Mouse (Mus musculus): ENCODE measurements around the gene Mis12. TPM values are rescaled to one million over a fixed set of nuclear protein-coding genes. Genes with fewer than 3 reads are reported as not detected.

The Mis12 gene
- 1.6 and 4.0 TPM in 2 replicates for polyA plus RNA-seq (2012; ENCODE audit: low replicate concordance)

DNA sequence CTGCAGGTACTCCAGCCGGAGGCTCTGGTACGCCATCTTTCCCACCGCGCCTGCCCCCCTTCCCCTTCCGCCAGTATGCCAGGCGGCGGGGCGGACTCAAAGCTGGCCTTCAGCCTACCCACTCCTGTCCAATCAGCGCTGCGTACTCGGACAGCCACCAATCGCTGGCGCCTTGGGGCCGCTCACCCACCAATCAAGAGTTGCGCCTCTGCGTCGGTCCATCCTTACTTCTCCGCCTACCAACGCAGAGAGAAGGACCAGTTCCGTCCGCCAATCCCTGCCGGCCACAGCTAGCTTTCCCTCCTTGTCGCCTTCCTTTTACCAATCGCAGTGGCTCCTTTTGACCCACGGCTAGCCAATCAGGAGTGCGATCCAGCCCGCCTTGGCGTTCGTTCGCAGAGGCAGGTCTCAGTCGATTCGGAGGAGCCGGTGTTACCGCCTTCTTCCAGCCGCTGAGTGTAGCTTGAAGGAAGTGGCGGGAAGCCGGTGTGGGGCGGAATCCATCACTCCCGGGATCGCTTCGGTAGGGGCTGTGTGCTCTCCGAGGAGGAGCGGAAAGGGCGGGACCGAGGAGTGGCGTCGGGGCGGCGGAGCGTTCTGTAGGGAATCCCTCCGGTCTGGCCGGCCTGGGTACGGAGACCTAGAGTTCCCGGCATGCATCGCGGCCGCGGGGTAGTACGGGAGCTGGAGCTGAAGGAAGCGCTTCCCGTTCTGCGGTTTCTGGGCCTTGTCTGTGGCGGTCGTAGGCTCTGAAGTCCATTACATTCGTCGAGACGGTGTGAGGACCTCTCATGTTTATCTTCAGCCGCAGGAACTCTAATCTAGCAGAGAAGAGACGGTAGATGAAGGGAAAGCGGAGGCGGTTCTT is at the start of gene Mis12, which contains the start of gene Derl2:
Gene Mis12 (plus strand): TSS at position 411 of the 868 bp plus-strand sequence.
Gene Derl2 (minus strand): TSS at position 641 of the 868 bp plus-strand sequence.

DNA sequence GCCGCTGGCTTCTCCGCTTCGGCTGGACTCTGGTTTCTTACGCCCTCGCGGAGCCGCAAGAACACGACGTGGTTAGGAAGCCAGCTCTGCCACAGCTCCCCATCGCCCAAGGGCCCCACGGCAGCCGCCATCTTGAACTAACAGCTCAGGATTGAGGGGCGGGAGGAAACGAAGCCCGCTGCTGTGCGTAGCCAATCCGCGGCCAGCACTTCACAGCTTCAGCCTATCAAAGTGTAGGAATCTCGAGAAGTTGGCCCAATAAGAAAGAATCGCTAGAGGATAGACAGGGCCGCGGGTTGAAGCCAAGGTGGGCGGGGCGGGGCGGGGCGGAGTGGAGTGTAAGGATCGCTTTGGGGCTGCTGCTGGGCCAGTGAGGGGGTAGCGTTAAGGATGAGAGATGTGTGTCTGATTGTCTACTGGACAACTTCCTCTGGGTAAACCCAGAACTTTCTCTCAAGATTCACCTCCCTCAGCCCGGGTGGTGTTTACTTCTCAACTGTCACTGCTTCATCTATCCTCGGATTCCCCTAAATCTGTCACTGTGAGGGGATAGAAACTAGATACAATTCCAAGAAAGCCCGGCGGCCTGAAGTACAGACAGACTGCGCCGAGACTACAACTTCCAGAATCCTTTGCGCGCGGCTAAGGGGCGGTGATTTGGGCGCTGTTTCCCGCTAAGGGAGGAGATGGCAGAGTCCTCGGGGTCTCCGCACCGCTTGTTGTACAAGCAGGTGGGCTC is 49.4 kb upstream of the Mis12 start, which contains the start of the genes Nup88 and Rpain:
Gene Nup88 (minus strand): TSS at position 153 of the 739 bp plus-strand sequence.
Gene Rpain (plus strand): TSS at position 393 of the 739 bp plus-strand sequence.

DNA sequence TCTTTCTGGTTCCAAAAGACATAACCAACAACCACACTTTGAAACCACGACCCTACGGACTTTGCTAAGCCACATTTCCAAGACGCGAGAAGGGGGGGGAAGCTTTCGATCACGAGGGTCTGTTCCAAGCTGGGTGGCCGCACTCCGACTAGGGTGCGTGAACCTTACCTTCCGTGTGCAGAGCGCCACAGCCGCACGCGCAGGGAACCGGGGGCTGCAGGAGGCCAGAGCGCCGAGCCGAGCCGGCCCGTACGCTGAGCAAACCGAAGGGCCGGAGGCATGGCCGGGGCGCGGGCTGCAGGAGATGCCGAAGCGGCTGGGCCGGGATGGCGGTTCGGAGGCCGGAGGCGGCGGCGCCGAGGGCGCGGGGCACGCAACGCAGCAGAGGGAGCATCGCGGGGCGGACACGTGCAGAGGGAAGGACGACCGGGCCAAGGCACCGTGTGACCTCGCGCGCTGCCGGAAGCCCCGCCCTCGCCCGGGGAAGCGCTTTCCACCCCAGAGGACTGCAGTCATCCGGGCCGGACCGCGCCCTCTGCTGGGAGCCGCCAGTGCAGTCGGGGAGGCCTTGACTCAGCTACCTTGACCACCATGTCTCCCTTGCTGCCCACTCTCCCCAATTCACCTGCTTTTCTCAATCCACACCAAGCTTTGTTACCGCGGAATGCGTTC is 36.7 kb upstream of the Mis12 start, which contains the start of gene C1qbp:
Gene C1qbp (minus strand): TSS at position 470 of the 672 bp plus-strand sequence.

DNA sequence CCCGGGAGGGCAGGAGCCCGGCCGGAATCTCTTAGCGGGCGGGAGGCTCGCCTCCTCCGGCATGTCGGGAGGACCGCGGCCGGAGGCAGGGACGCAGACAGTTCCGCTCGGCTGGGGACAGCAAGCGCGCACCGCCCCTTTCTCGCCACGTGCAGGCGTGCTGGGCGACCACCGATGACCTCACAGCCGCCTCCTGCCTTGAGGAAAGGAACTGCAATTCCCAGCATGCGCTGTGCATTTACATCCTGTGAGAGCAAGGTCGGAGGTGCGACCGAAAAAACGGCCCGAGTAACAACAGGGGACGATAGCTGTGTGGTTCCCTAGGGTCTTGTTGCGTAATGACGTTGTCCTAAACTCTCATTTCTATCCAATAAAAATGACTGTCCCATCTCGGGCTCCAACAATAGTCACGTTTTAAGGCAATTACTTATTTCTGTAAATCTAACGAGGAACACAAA is 15.1 kb upstream of the Mis12 start, which contains the start of gene Dhx33:
Gene Dhx33 (minus strand): TSS at position 122 of the 458 bp plus-strand sequence.

DNA sequence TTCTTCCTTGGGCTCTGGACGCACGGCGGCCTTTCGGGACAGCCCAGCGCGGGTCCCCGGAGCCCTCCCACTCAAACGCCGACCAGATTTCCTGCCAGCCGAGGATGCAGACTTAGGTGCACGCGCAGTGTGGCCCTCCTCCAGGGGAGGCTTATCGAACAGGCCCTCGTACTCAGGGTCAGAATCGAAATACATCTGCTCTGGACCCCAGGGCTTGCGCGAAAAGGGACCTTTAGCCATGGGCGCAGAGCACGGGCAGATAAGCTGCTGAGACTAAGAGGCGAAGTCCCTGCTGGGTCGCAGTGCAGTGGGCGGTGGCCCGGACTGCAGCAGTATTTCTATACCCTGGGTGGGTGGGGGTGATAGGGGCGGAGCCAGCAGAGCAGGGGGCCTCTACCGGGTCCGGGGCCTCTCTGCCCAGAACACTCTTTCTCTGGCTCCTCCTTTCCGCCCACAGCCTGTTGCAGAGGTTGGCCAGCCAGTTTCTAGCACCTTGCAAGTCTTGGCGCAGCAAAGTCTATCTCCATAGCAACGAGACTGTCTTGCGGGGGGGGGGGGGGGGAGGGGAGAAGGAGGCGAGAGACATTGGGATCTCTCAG is 13.9 kb downstream of the Mis12 start, which contains the start of gene 6330403K07Rik:
Gene 6330403K07Rik (minus strand): TSS at position 351 of the 599 bp plus-strand sequence.

Other genes with a start within 250 kb of the Mis12 start
- gene Scimp, start 207.0 kb upstream of the Mis12 start, polyA plus RNA-seq (2012; ENCODE audit: low replicate concordance): 4.7 and 5.1 TPM in 2 replicates
- gene Rabep1, start 174.8 kb upstream of the Mis12 start, polyA plus RNA-seq (2012; ENCODE audit: low replicate concordance): 15.9 and 45.8 TPM in 2 replicates
- 38.9 and 44.3 TPM in 2 replicates for gene Nup88, start 49.6 kb upstream of the Mis12 start, polyA plus RNA-seq (2012; ENCODE audit: low replicate concordance)
- gene Rpain, start 49.4 kb upstream of the Mis12 start, polyA plus RNA-seq (2012; ENCODE audit: low replicate concordance): 3.2 and 15.4 TPM in 2 replicates
- gene C1qbp, start 36.6 kb upstream of the Mis12 start, polyA plus RNA-seq (2012; ENCODE audit: low replicate concordance): 97.3 and 201 TPM in 2 replicates
- 6.2 and 10.4 TPM in 2 replicates for gene Dhx33, start 15.2 kb upstream of the Mis12 start, polyA plus RNA-seq (2012; ENCODE audit: low replicate concordance)
- 18.2 and 50.7 TPM in 2 replicates for gene Derl2, start 230 bp downstream of the Mis12 start, polyA plus RNA-seq (2012; ENCODE audit: low replicate concordance)
- gene 6330403K07Rik, start 13.9 kb downstream of the Mis12 start, polyA plus RNA-seq (2012; ENCODE audit: low replicate concordance): 0.33 and 1.2 TPM in 2 replicates
- gene Nlrp1a, start 125.1 kb downstream of the Mis12 start, polyA plus RNA-seq (2012; ENCODE audit: low replicate concordance): not detected in 2 replicates
- 0.26 and 0.54 TPM in 2 replicates for gene Nlrp1b, start 211.1 kb downstream of the Mis12 start, polyA plus RNA-seq (2012; ENCODE audit: low replicate concordance)